Mouse (Mus musculus) mature B cell (primary cell): ENCODE data around the gene Fbxw16.
"Not testable (repeated sequence)": the region's sequence is repeated elsewhere in the genome, so short reads cannot be mapped to it uniquely, and the experiment has no call there.

Experiments
- in situ Hi-C: fragments of 300-500 bp; cut with MboI; formaldehyde crosslinking; loops from 2 replicates; pipeline ENCODE4 v1.14.3; 2019

Fbxw16 gene

DNA sequence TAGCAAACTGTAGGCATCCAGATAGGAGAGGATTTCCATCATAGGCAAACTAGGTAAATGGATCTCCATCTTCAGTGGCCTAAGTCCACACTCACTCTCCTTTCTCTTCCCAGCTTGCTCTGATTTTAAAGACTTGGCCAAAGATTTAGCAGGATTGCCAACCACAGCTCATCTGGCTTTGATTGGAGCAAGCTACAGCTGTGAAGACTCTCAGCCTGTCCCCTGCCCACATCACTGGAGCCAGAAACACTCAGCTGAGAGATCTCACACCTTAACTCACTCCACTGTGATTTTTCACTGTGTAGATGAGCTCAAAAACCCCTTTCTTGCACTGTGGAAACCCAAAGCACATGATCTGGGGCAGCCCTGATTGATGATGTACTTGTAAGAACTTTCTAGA lies at the start of gene Fbxw16:
Gene Fbxw16 (minus strand): TSS at position 101 of the 400 bp plus-strand sequence.
- in situ Hi-C loops, result no loop called here

DNA sequence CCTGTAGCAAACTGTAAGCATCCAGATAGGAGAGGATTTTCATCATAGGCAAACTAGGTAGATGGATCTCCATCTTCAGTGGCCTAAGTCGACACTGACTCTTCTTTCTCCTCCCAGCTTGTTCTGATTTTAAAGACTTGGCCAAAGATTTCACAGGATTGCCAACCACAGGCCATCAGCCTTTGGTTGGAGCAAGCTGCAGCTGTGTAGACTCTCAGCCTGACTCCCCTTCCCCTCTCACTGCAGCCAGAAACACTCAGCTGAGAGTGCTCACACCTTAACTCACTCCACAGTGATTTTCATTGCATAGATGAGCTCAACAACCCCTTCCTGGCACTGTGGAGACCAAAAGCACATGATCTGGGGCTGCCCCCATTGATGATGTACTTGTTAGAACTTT lies 46.8 kb upstream of the Fbxw16 start, which contains the start of gene Fbxw19:
Gene Fbxw19 (minus strand): TSS at position 101 of the 400 bp plus-strand sequence.
- in situ Hi-C loops, result not testable (repeated sequence)

DNA sequence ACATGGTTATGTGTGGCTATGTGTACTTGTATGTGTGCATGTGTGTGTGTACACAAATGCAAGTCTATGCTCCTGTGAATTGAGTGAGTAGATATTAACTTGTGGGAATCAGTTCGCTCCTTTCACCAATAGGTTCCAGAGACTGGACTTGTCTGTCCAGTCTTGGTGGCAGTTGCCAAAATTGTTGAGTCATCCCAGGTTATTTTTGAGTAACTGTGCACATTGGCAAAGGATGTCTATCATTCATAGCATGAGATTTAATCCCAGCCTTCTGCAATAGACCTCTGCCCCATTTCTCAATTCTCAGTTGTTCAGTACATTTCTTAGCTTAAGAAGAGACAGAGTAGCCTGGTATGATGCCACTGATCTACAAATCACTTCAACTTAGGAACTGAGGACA lies 16.0 kb downstream of the Fbxw16 start:
- in situ Hi-C loops, result no loop called here

DNA sequence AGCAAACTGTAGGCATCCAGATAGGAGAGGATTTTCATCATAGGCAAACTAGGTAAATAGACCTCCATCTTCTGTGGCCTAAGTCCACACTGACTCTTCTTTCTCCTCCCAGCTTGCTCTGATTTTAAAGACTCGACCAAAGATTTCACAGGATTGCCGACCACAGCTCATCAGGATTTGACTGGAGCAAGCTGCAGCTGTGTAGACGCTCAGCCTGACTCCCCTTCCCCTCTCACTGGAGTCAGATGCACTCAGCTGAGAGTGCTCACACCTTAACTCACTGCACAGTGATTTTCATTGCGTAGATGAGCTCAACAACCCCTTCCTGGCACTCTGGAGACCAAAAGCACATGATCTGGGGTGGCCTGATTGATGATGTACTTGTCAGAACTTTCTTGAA lies 44.7 kb downstream of the Fbxw16 start, which contains the start of gene Fbxw22:
Gene Fbxw22 (minus strand): TSS at position 101 of the 400 bp plus-strand sequence.
- in situ Hi-C loops, result not testable (repeated sequence)
